Mouse (Mus musculus): Measurements from ENCODE around the gene Vps50. TPM values are rescaled to one million over a fixed set of nuclear protein-coding genes. Genes with fewer than 3 reads are reported as not detected.
"Not testable (repeated sequence)": the region's sequence is repeated elsewhere in the genome, so short reads cannot be mapped to it uniquely, and the experiment has no call there.

The Vps50 gene
- total RNA-seq, 4 experiments from 2014 or later: 12.4 to 17.2 (median 16.0) TPM

DNA sequence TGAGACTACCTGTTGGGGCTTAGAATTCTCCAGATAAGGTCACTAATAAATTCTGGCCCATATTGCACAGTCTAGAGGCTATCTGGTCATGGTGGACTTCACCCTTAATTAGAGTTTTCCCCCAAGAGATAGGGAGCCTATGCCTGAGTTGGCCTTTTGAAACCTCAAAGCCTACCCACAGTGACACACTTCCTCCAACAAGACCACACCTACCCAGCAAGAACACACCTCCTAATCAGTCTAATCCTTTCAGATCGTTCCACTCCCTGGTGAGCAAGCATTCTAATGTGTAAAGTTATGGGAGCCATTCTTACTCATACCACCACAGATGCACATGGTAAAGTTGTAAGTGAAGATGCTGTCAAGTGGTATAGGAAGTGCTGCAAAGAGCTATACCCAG, 37.9 kb downstream of the Vps50 start:
- DNase-seq (ENCODE audit: low spot score): no peak

DNA sequence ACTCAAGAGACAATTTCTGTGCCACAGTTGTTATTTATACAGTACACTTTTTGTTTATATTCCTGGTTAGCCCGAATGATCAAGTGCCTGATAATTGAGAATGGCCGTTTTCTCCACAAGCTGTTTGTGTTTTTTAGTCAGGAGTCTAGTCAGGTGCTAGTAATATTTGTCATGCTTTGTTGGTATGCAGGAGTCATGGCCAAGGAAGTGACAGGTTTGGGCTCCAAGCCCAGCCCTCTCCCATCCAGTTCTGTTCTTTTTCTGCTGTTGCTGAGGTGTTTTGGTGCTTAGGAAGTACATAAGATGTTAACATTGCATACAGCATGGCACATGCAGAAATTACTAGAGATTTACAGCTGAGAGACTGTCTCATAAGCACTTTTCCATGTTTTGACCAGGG, 41.3 kb downstream of the Vps50 start:
- DNase-seq (ENCODE audit: low spot score): no peak

DNA sequence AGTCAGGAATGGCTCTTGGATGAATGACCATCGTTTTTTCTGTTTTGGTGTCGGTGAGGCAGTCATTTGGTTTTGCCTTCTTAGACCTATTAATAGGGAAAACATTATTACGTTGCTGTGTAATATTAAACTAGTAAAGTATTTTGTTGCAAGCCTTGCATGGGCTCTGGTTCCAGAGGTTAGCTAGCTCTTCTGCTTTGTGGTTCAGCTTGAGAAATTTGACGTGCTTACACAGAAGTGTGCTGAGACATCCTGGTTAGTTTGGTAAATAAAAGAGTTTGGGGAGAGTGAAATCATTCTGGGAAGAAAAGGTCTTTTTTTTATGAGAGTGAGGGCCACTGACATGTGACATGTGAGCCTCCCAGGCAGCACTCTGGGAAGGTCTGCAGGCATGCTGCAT, 45.7 kb downstream of the Vps50 start:
- DNase-seq (ENCODE audit: low spot score): no peak

DNA sequence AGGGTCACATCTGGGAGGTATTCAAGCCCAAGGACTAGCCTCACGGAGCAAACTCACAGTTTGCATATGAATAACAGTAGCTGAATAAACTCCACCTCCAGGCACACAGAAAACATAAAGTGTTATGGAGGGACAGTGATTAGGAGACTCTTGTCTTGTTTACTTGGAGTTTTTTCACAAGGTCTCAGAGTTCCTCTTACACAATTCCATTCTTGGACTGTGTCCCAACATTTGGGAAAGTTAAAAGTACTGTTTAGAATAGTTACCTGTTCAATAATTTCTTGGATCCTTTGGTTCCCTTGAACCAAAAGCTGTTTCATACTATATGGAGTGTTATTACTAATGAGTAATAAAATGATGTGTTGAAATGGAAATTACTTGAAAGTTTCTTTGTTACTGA, 46.8 kb downstream of the Vps50 start:
- DNase-seq (ENCODE audit: low spot score): no peak

DNA sequence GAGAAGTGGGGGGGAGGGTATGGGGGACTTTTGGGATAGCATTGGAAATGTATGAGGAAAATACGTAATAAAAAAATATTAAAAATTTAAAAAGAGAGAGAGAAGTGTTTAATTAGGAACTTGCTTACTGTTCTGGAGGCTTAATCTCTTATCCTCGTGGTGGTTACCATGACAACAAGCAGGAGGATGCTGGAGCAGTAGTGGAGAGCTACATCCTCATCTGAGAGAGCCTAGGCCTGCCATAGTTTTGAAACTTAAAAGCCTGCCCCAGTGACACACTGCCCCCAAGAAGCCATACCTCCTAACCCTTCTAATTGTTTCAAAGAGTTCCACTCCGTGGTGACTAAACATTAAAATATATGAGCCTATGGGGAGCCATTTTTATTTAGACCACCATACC, 50.8 kb downstream of the Vps50 start:
- DNase-seq (ENCODE audit: low spot score): no peak

DNA sequence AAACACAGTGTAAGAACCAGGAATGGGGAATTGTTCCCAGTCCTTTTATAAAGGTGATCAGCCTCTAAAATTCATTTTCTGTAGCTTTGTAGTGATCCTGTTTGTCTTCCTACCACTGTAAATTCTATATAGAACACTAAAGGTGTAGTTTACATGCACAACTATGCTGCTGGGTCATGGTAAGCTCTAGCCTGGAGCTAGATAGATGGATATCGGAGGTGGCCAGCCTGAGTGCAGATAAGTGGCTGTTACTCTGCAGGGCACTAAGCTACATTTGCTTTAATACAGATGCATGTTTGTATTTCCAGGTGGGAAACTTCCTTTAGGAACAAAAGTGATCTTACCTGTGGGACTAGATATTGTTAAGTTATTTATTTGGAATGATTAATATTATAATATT, 51.8 kb downstream of the Vps50 start:
- no peak for DNase-seq (ENCODE audit: low spot score)

DNA sequence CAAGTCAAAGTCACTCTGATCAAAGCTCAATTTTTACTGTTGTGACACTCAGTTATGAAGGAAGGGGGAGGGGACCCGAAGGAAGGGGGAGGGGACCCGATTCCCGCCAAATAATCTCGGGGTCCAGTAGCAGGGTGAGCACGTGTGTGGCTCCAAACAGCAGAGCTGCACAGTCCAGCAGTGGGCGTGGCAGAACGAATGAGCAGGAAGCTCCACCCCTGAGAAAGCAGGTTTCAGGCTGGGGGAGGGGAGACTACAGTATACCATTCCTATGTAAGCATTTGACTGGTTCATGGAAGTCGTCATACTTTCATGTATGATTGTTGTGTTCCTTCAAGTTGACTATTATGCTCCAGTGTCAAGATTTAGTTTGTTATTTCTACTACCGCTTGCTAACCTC, 54.5 kb downstream of the Vps50 start:
- not testable (repeated sequence) for DNase-seq (ENCODE audit: low spot score)

DNA sequence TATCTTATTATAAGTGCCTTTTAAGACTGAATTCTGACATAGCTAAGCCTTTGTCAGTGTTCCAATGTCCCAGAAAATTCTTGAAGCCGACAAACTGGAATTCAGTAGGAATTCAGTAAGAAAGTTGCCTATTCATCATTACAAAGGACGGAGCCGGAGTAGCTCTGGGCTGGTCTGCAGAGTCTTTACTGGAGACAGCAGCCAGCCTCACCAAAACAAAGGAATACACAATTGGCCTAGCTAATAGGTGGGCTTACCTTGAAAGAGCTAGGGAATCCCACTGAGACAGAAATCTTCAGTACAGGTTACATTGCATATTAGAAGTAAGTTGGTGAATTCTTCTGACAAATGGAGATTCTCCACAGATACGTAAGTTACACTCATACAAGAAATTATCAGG, 59.0 kb downstream of the Vps50 start:
- DNase-seq (ENCODE audit: low spot score): no peak

DNA sequence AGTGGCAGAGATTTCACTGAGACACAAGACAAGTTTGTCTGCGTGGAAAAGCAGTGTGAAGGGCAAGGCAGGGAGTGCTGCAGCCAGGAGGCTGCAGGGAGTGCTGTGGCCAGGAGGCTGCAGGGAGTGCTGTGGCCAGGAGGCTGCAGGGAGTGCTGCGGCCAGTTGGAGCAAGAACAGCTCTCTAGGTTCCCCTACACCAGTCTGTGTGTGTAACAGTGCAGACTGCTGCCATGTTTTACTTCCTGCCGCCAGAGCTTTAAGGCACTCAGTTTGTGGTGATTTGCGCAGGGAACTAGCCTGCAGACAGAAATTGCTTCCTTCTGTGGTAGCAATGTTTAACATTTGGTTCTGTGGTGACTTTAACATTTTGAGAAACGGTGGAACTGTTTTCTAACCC, 61.8 kb downstream of the Vps50 start:
- no peak for DNase-seq (ENCODE audit: low spot score)

DNA sequence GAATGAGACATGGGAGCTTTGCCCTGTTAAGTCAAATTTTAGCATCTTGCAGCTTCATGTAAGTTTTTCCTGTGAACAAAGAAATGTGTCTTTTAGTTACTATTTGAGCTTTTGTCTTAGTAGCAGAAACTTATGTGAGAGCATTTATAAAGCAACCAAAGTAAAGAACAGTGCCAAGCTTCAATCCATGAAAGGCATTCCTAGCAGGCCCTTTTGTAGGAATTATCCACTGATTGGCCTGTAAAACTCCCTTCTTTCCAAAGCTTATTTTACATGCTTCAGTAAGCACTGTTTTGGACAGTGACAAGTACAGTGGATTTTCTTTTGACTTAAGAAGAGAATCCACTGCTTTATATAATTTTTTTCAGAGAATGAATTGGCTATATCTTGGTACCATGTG, 64.1 kb downstream of the Vps50 start:
- DNase-seq (ENCODE audit: low spot score): no peak

DNA sequence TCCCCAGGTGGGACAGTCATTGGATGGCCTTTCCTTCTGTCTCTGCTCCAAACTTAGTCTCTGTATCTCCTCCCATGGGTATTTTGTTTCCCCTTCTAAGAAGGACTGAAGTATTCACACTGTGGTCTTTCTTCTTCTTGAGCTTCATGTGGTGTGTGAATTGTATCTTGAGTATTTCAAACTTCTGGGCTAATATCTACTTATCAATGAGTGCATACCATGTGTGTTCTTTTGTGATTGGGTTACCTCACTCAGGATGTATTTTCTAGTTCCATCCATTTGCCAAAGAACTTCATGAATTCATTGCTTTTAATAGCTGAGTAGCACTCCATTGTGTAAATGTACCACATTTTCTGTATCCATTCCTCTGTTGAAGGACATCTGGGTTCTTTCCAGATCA, 65.9 kb downstream of the Vps50 start:
- not testable (repeated sequence) for DNase-seq (ENCODE audit: low spot score)

DNA sequence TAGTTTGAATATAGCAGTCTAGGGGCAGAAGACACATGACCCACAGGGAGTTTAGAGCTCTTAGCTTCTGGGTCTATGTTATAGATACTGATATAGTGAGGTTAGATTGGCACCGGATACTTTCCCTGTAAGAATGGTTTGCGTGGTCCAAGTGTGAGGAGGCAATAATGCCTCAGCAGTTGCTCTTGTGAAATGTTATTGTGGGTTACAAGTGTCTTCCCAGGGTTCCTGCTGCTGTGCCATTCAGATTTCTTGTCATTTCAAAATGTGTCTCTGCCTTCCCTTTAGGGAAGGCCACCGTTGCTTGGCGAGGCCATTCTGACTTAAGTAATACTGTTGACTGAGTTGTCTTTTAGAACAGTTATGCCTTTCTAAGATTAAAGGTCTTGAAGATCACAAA, 66.8 kb downstream of the Vps50 start:
- DNase-seq (ENCODE audit: low spot score): no peak

DNA sequence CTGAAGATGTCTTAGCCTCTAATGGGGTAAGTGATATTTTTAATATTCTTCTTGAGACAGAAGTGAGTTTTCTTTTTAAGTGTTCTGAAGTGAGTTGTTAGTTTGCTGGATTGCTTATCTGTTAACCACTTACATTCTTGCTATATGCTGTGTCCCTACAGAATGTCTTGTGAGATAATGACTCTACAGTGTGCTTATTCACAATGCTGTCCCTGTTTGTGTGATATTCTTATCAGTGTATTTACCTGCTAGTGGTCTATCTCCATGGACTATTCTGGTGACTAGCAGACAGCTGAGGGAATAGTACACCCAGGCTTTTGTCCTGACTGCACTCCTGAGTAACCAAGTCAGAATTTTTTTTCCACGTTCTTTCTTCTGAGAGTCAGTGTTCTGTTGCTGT, 67.5 kb downstream of the Vps50 start:
- DNase-seq (ENCODE audit: low spot score): no peak

DNA sequence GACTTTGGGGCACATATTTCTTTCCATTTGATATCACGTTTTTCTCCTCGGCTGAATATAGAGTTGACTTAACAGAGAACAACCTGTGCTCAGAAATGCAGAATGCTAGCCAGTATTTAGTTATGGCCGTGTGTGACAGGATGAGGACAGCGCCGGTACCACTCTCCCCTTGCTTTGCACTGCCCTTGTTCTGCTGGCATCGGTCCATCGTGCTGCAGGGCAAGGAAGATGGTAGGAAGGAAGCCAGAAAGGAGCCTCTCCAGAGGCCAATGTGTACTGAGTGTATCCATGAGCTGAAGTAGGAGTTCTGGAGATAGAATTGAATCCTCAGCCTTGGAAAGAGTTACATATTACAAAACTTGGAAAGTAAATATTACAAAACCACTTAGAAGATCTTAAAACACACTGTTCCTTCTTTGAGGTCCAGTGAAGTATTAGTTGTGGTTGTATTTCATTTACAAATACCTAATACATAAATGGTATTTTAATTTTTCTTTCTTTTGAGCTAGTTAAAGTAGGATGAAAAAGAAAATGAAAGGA, 69.0 kb downstream of the Vps50 start:
- no peak for DNase-seq (ENCODE audit: low spot score)

DNA sequence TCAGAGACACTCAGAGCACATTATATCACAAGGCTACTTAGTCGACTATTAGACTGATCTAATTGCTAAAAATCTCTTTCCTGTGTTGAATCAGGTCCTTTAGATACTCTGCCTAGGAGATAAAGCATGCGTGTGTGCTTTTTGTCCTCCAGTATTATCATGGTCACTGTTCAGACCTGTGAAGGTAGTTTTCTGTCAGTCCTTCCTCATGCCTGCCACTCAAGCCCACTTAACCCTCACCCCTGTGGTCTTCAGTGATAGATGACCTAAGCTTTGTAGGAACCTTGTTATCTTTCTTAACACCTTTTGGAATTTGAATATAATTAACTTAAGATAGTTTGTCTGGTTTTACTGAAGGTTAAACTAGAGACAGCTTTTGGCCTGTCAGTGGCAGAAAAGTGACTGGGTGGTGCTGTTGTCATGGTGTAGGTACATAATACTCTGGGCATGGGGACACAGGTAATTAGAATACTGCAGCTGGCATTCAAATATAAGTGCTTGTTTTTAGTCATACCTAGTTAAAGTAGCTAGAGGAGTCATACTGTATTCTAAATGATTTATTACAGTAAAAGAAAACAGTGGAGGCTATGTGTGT, 74.1 kb downstream of the Vps50 start:
- no peak for DNase-seq (ENCODE audit: low spot score)

DNA sequence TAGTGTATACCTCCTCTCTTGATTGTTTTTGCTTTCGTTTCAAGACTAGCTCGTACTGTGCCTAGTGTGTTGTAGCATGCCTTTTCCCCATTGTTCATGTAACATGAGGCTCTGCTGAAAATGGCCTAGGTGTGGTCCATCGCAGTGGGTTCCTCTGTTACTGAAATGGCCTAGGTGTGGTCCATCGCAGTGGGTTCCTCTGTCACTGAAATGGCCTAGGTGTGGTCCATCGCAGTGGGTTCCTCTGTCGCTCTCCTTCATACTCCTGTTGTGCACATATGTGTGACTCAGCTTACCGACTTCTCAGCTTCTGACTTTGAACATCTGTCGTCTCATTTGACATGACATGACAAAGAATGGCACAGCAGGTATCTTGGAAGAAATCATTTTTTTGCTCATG, 75.6 kb downstream of the Vps50 start:
- DNase-seq (ENCODE audit: low spot score): no peak

DNA sequence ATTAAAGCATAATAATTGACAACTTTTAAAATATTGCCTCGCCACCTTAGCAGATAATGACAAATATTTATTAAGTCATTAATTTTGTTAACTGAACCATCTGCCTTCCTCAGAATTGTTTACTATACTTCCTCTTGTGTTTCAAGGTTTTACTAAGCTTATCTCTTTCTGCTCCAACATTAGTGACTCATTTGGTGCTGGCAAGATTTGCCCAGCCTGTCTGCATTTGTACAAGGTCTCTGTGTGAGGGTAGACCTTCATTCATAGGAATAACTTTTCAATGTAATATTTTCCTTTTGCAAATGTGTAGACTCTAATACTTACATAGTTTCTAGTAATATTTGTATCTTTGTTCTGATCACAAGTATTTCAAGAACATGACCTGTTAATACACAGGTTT, 87.2 kb downstream of the Vps50 start:
- DNase-seq (ENCODE audit: low spot score): no peak

DNA sequence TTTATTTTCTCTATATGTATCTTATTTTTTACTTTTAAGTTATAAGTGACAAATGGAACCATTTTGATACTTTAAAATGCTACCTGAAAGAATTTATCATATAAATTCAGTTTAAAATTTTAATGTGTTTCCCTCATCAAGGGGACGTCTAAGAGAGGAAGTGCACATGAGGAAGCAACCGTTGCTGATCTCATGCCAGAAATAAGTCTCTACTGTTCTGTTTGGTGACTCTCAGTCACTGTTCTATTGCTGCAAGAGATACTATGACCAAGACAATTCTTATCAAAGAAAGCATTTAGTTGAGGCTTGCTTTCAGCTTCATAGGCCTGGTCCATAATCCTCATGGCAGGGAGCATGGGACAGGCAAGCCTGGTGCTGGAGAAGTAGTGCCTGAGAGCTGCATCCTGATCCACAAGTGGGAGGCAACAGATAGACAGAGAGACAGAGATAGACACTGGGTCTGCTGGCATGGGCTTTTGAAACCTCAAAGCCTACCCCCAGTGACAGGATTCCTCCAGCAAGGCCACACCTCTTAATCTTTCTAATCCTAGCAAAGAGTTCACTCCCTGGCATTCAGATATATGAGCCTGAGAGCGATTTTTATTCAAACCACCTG, 92.2 kb downstream of the Vps50 start:
- DNase-seq (ENCODE audit: low spot score): no peak

DNA sequence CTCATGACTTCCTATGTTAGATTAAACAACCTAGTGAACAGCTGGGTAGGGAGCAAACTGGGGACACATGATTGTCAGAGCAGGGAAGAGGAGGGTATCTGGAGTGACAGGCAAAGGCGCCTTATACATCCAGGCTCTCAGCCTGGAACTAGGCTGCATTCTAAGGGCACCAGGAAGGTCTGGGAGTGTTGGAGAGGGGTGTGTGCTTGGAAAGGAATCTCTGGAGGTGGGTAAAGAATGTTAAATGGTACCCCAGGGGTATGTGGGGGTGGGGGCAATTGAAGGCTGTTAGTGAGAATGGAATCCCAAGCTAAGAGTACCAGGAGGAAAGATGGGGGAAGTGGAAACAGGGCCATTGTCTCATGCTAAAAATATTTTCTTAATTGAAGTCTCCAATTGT, 96.1 kb downstream of the Vps50 start:
- DNase-seq (ENCODE audit: low spot score): no peak

DNA sequence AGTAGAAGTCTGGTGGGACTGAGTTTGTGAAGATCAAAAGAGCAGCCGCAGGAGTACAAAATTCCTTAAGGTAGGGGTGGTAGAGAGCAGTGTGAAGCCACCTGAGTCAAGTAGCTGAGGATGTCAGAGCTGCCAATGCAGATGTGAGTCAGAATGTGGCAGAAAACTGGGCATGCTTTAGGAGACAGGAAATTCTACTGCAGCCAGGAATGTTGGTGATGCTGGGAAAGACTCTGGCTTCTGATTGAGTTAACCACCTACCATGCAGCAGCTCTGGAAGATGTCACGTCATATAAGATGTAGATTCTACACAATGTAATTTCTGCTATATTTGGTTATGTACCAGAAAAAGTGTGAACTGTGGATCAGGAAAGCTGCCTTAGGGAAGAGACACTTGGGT, 114.6 kb downstream of the Vps50 start:
- no peak for DNase-seq (ENCODE audit: low spot score)

DNA sequence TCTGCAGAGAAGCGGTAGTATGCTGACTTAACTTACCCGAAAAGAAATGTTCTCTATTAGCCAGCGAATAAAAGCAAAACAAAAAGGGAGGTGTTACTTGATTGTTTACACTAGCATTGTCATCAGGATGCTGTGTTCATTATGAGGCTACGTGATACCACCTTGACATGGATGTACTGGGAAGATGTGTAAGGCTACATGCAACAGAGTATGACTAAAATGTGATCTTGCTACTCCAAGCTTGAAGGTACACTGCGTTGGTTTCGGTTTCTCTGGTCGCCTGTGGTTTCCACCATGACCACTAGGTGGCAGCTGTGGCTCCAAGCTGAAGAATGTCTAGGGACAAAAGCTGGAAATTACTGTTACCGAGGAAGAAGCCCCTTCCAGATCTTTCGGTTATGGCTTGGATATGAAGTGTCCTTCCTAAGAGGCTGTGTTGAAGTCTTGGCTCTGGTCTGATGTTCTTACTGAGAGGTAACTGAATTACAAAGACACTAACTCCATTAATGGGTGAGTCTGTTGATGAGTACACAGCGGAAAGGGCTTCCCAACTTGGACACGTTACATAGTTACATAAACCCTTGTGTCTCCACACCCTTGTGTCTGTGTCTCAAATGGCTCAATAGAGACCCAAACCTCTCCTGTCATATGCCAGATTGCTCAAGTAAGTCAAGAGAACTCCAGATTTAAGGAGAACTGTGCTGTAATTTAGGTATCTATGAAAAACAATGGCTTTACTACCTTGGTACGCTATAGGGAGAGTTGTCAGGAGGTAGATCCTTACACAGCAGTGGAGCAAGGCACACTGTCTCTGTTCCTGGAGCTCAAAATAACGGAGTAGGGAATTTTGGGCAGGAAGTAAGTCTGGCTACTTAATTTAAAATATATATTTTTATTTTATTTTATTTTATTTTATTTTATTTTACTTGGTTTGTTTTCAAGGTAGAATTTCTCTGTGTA, 122.5 kb downstream of the Vps50 start:
- peak; percentile 35 for DNase-seq (ENCODE audit: low spot score)
